Mouse (Mus musculus): ENCODE measurements at regions not wholly inside any gene's neighbourhood (a gene's known extent, or its start where the extent isn't known, plus 50 kb on each side); places are given as distances from the start of the nearest gene placed in this dataset.

DNA sequence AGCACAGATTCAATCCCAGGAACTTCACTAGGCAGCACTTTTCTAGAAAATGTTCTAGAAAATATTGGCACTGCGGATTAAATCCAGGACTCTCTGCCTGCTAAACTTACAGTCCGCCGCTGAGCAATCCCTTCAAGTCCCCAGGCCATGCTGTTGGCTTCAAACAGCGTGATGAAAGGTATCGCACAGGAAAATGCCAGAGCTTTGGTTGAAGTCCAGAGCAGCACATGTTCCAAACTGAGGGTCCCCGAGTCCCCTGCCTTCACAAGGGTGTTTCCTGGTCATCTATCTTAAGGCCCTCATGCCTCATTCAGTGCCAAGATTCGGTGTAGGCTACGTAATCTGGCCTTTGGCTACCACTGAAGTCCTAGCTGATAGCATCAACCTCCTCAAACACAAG is 52.3 kb upstream of the Spdye4c start:
- no peak for TF ChIP-seq CTCF (IDR thresholded peaks at IDR 0.05; ENCODE audit: low read depth)
- no peak for TF ChIP-seq EP300 (IDR thresholded peaks at IDR 0.05; ENCODE audit: low read depth)
